Mouse (Mus musculus) MEL (cell line): ENCODE results near the gene Mcrip1. TPM values are rescaled to one million over a fixed set of nuclear protein-coding genes. Genes with fewer than 3 reads are reported as not detected.

Source experiments
- DNase-seq: peaks from one replicate; pipeline ENCODE4 v3.0.0; 2011; ENCODE audit warnings: low read depth, low spot score
- H3K27ac ChIP-seq: 2 replicates; pipeline ENCODE4 v1.5.1; 2012; ENCODE audit warnings: low read depth, mild to moderate bottlenecking, control low read depth, low read length, moderate library complexity; ENCODE audit not compliant: control insufficient read depth
- H3K27me3 ChIP-seq, 2 experiments: fragments of 150-350 bp in 1 of 2; sonication (generic) in 1 of 2; 2 replicates each; pipeline ENCODE4 v1.6.1; 2012; ENCODE audit warnings: low read length in 2 of 2, mild to moderate bottlenecking in 2 of 2, improper control_type of control experiment in 1 of 2, moderate library complexity in 1 of 2; ENCODE audit not compliant: insufficient read depth in 2 of 2, control insufficient read depth in 1 of 2
- H3K36me3 ChIP-seq, 2 experiments: 2 replicates each; pipeline ENCODE4 v1.6.1; 2012 to 2014; ENCODE audit warnings: low read length in 2 of 2, improper control_type of control experiment in 1 of 2, inconsistent platforms in 1 of 2, mild to moderate bottlenecking in 1 of 2; ENCODE audit not compliant: insufficient read depth in 2 of 2, control insufficient read depth in 1 of 2
- H3K4me1 ChIP-seq, 2 experiments: fragments of 150-350 bp in 1 of 2; sonication (generic) in 1 of 2; 2 replicates each; pipeline ENCODE4 v1.6.1; 2012; ENCODE audit warnings: low read length in 2 of 2, improper control_type of control experiment in 1 of 2, mild to moderate bottlenecking in 1 of 2; ENCODE audit not compliant: insufficient read depth in 2 of 2, control insufficient read depth in 1 of 2
- H3K4me3 ChIP-seq, 2 experiments: fragments of 150-350 bp in 1 of 2; sonication (generic) in 1 of 2; 2 replicates each; pipeline ENCODE4 v1.5.1; 2012; ENCODE audit warnings: low read depth in 2 of 2, low read length in 2 of 2, mild to moderate bottlenecking in 2 of 2, moderate library complexity in 2 of 2, control low read depth in 1 of 2, improper control_type of control experiment in 1 of 2; ENCODE audit not compliant: control insufficient read depth in 1 of 2, insufficient read depth in 1 of 2
- H3K79me2 ChIP-seq: 2 replicates; pipeline ENCODE4 v1.6.1; 2012; ENCODE audit warnings: mild to moderate bottlenecking, low read length, moderate library complexity; ENCODE audit not compliant: control insufficient read depth, poor library complexity, insufficient read depth
- H3K9ac ChIP-seq: 2 replicates; pipeline ENCODE4 v1.6.1; 2012; ENCODE audit warnings: low read depth, mild to moderate bottlenecking, control low read depth, low read length, moderate library complexity; ENCODE audit not compliant: control insufficient read depth, poor library complexity, severe bottlenecking
- H3K9me3 ChIP-seq: fragments of 150-350 bp; sonication (generic); replicated peaks from 2 replicates; pipeline ENCODE4 v1.6.1; 2012; ENCODE audit warnings: mild to moderate bottlenecking, low read length, improper control_type of control experiment, moderate library complexity; ENCODE audit not compliant: insufficient read depth
- CHD1 ChIP-seq: IDR thresholded peaks from 2 replicates; pipeline ENCODE4 v1.6.1; 2012; ENCODE audit warnings: low read depth, mild to moderate bottlenecking, inconsistent platforms, low read length, improper control_type of control experiment
- CTCF ChIP-seq, 3 experiments: IDR thresholded peaks in 2 of 3; conservative IDR thresholded peaks in 1 of 3; 2 replicates each; pipeline ENCODE4 v1.5.1; 2011 to 2012; ENCODE audit warnings: low read length in 3 of 3, low read depth in 2 of 3, mild to moderate bottlenecking in 2 of 3, improper control_type of control experiment in 1 of 3, inconsistent platforms in 1 of 3, mixed read lengths in 1 of 3, moderate library complexity in 1 of 3; ENCODE audit not compliant: control insufficient read depth in 1 of 3, insufficient read depth in 1 of 3, poor library complexity in 1 of 3, severe bottlenecking in 1 of 3
- E2F4 ChIP-seq: IDR thresholded peaks from 2 replicates; pipeline ENCODE4 v1.6.1; 2011; ENCODE audit warnings: low read depth, low read length, improper control_type of control experiment, borderline replicate concordance
- ELF1 ChIP-seq: IDR thresholded peaks from 2 replicates; pipeline ENCODE4 v1.6.1; 2014; ENCODE audit warnings: low read depth, mild to moderate bottlenecking, inconsistent platforms, low read length, improper control_type of control experiment, moderate library complexity
- MAFK ChIP-seq: IDR thresholded peaks from 2 replicates; pipeline ENCODE4 v1.6.1; 2011; ENCODE audit warnings: low read depth, mild to moderate bottlenecking, low read length, improper control_type of control experiment, borderline replicate concordance
- MYB ChIP-seq: IDR thresholded peaks from 2 replicates; pipeline ENCODE4 v1.6.1; 2011; ENCODE audit warnings: mild to moderate bottlenecking, low read depth, low read length, improper control_type of control experiment
- NELFE ChIP-seq: IDR thresholded peaks from 2 replicates; pipeline ENCODE4 v1.6.1; 2011; ENCODE audit warnings: low read depth, low read length, improper control_type of control experiment
- POLR2A ChIP-seq, 2 experiments: IDR thresholded peaks; 2 replicates each; pipeline ENCODE4 v1.6.1; 2011 to 2012; ENCODE audit warnings: low read length in 2 of 2, mild to moderate bottlenecking in 2 of 2, control low read depth in 1 of 2, improper control_type of control experiment in 1 of 2, low read depth in 1 of 2, moderate library complexity in 1 of 2; ENCODE audit not compliant: control insufficient read depth in 1 of 2, insufficient read depth in 1 of 2, poor library complexity in 1 of 2
- POLR2AphosphoS2 ChIP-seq: IDR thresholded peaks from 2 replicates; pipeline ENCODE4 v1.6.1; 2011; ENCODE audit warnings: low read length, improper control_type of control experiment
- POLR2AphosphoS5 ChIP-seq: IDR thresholded peaks from 2 replicates; pipeline ENCODE4 v1.6.1; 2012; ENCODE audit warnings: low read depth, borderline replicate concordance, mild to moderate bottlenecking, inconsistent platforms, low read length, moderate library complexity, mixed read lengths
- TBP ChIP-seq: IDR thresholded peaks from 2 replicates; pipeline ENCODE4 v1.8.0; 2011; ENCODE audit warnings: low read depth, low read length, improper control_type of control experiment
- ZKSCAN1 ChIP-seq: IDR thresholded peaks from 2 replicates; pipeline ENCODE4 v1.6.1; 2012; ENCODE audit warnings: low read depth, mild to moderate bottlenecking, inconsistent platforms, low read length, improper control_type of control experiment, moderate library complexity
- ZMIZ1 ChIP-seq: IDR thresholded peaks from 2 replicates; pipeline ENCODE4 v1.6.1; 2012; ENCODE audit warnings: low read depth, mild to moderate bottlenecking, inconsistent platforms, low read length, improper control_type of control experiment, moderate library complexity
- ZNF384 ChIP-seq: IDR thresholded peaks from 2 replicates; pipeline ENCODE4 v1.6.1; 2012; ENCODE audit warnings: low read depth, mild to moderate bottlenecking, inconsistent platforms, low read length, improper control_type of control experiment
- polyA plus RNA-seq, 2 experiments: library from polyadenylated mRNA; stranded (reverse) in 1 of 2; unstranded in 1 of 2; fragments of >175 nt in 1 of 2; fragments of >200 nt in 1 of 2; gene quantifications; 2 replicates each; pipeline versions ENCODE4 v1.2.1 to v1.2.4; 2012; ENCODE audit warnings: low replicate concordance in 2 of 2, low read depth in 1 of 2; ENCODE audit not compliant: insufficient read length in 2 of 2, insufficient read depth in 1 of 2, missing spikeins in 1 of 2
- total RNA-seq: library from RNA; depleted of rRNA; stranded (reverse); fragments of 300-350 nt; gene quantifications from 2 replicates; pipeline ENCODE4 v1.2.3, GENCODE M21; 2012

The Mcrip1 gene
- total and polyA plus RNA-seq, 3 experiments = 36.6 to 83.5 TPM; not detected in 1

DNA sequence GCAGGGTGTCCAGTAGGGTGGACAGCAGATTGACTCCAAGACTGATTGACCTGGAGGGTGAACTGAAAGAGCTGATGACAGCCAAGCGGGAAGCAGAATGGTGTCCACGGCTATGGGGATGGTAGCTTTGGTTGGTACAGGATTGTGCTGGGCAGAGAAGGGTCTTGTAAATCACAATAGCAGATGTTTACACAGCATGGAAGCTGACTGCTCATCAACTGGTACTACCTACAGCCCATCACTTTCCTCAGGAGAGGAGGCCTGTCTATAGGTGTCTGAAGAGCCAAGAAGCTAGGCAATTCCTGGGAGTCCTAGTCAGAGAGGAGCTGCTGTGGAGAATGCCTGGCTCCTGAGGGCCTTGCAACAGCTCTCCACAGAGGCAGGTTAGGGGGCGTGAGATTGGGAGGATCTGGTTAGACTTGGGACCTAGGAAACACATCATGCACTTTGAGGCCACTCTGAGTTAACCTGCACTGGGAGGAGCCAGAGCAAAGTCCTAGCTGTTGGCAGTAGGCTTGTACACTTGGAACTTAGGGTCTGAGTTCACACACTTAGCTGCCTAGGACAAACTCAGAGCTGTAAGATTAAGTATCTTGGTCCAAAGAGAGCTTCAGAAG is 26.9 kb upstream of the Mcrip1 start:
- no peak overlapping the region for H3K9ac ChIP-seq
- no peak overlapping the region for H3K4me3 ChIP-seq
- no peaks in the 10 kb centered on the region for H3K9me3 ChIP-seq
- no peak overlapping the region for H3K27ac ChIP-seq
- DNase-seq = peak; percentile 44
- H3K4me1 ChIP-seq = peaks cover 8 to 18% of the 10 kb centered on the region in 2 experiments
- H3K36me3 ChIP-seq = peaks cover 4 to 22% of the 10 kb centered on the region in 2 experiments; a peak in 3 of 4 replicates
- TF ChIP-seq TBP = no peak
- TF ChIP-seq POLR2AphosphoS2 = peak; percentile 16
- TF ChIP-seq POLR2A (IDR thresholded peaks at IDR 0.05; ENCODE audit: control insufficient read depth in 1 of 2, insufficient read depth in 1 of 2, low read depth in 1 of 2, low read length in 2 of 2, poor library complexity in 1 of 2) = peak in 1 of 2 experiments; percentile 54; a peak in 2 of 4 replicates
- H3K79me2 ChIP-seq = peaks cover 54% of the 10 kb centered on the region
- no peaks in the 10 kb centered on the region for H3K27me3 ChIP-seq

GRCm38 (mm10) chr11:120575940-120576339 is 26.4 kb upstream of the Mcrip1 start:
- Histone ChIP-seq H3K36me3 (peaks cover 4 to 27% of the 10 kb centered on the region in 2 experiments), H3K9me3 (no peaks in the 10 kb centered on the region), H3K4me1 (peaks cover 8 to 23% of the 10 kb centered on the region in 2 experiments), H3K4me3 (no peak overlapping the region), H3K27me3 (no peaks in the 10 kb centered on the region), H3K27ac (no peak overlapping the region), H3K9ac (no peak overlapping the region), H3K79me2 (peaks cover 54% of the 10 kb centered on the region)
- DNase-seq = peak; percentile 50
- no peak for TF ChIP-seq MYB
- no peak for TF ChIP-seq ELF1
- TF ChIP-seq ZMIZ1 = no peak
- no peak for TF ChIP-seq ZKSCAN1
- no peak for TF ChIP-seq NELFE
- no peak for TF ChIP-seq CHD1
- TF ChIP-seq POLR2AphosphoS5 = no peak

GRCm38 (mm10) chr11:120575046-120575445 is 25.5 kb upstream of the Mcrip1 start:
- H3K9me3 ChIP-seq = no peaks in the 10 kb centered on the region
- H3K9ac ChIP-seq = peak overlapping the region; percentile 92
- DNase-seq = no peak
- H3K79me2 ChIP-seq = peaks cover 51% of the 10 kb centered on the region
- no peaks in the 10 kb centered on the region for H3K27me3 ChIP-seq
- H3K27ac ChIP-seq = no peak overlapping the region; the same call in 1 of the 2 replicates
- no peak for TF ChIP-seq E2F4
- TF ChIP-seq CTCF (IDR thresholded peaks at IDR 0.05 in 2 of 3, conservative IDR thresholded peaks at IDR 0.05 in 1 of 3; ENCODE audit: control insufficient read depth in 1 of 3, insufficient read depth in 1 of 3, low read depth in 2 of 3, low read length in 3 of 3, poor library complexity in 1 of 3, severe bottlenecking in 1 of 3) = no peak
- peak; percentile 79 for TF ChIP-seq ZNF384
- TF ChIP-seq POLR2A (IDR thresholded peaks at IDR 0.05; ENCODE audit: control insufficient read depth in 1 of 2, insufficient read depth in 1 of 2, low read depth in 1 of 2, low read length in 2 of 2, poor library complexity in 1 of 2) = peak in 1 of 2 experiments; percentile 10; a peak in 1 of 4 replicates
- no peak for TF ChIP-seq ZKSCAN1
- TF ChIP-seq MAFK = no peak
- H3K36me3 ChIP-seq = peaks cover 8 to 33% of the 10 kb centered on the region in 2 experiments
- peaks cover 8 to 22% of the 10 kb centered on the region in 2 experiments for H3K4me1 ChIP-seq
- H3K4me3 ChIP-seq = no peak overlapping the region; a peak in 1 of 4 replicates
